Mouse (Mus musculus) erythroblast, embryonic 14.5 days (primary cell): Measurements from ENCODE around the gene Plxnb3.

Experiments used
- GATA1 ChIP-seq: IDR thresholded peaks from 2 replicates; pipeline ENCODE4 v1.6.1; 2012; ENCODE audit warnings: low read length, inconsistent platforms, mixed read lengths
- TAL1 ChIP-seq: IDR thresholded peaks from 3 replicates; pipeline ENCODE4 v1.6.1; 2012; ENCODE audit warnings: low read length, inconsistent platforms, mixed read lengths

GRCm38 (mm10) chrX:73793505-73793904, 36.6 kb downstream of the Plxnb3 start:
- TF ChIP-seq GATA1 (no peak), TAL1 (no peak)
